Mouse (Mus musculus): ENCODE measurements at regions not wholly inside any gene's neighbourhood (a gene's known extent, or its start where the extent isn't known, plus 50 kb on each side); places are given as distances from the start of the nearest gene placed in this dataset.
A peak's percentile ranks its signal among the peaks of the same experiment; 100 is the strongest.

DNA sequence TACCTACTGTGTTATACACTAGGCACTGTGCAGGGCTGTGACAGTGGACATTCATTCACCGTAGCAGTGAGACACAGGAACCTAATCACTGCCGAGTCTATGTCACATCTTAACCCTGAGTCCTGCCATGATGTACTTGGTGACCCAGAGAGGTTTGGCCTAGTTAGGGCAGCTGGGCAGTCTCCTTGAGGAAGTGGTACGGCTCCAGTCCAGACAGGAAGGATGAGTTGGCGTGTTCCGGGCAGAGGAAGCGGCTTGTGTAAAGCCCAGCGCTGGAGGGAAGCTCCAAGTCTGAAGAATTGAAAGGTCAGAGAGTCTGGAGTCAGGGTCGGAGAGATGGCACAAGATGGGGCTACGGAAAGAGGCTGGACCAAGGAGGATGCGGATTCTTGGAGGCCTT lies 99.4 kb upstream of the Smim15 start:
- no peak for ATAC-seq (ENCODE audit: insufficient read depth, low FRiP score)
- Histone ChIP-seq H3K4me1 (ENCODE audit: control insufficient read depth, insufficient read depth, low read length) (peaks cover 11% of the 10 kb centered on the region), H3K4me3 (replicated peaks; ENCODE audit: low read length) (no peak overlapping the region), H3K9me3 (replicated peaks; ENCODE audit: control insufficient read depth, low read length) (no peaks in the 10 kb centered on the region), H3K27ac (ENCODE audit: low read length) (no peak overlapping the region; the same call in 1 of the 2 replicates), H3K4me2 (ENCODE audit: low read depth, low read length) (no peak overlapping the region), H3K9ac (ENCODE audit: low read length) (no peak overlapping the region), H3K36me3 (ENCODE audit: control insufficient read depth, insufficient read depth, low read length) (no peaks in the 10 kb centered on the region), H3K27me3 (ENCODE audit: control insufficient read depth, insufficient read depth, low read length) (no peaks in the 10 kb centered on the region)
- 73% methylated on average over 10 of the region's 10 CpGs for WGBS

DNA sequence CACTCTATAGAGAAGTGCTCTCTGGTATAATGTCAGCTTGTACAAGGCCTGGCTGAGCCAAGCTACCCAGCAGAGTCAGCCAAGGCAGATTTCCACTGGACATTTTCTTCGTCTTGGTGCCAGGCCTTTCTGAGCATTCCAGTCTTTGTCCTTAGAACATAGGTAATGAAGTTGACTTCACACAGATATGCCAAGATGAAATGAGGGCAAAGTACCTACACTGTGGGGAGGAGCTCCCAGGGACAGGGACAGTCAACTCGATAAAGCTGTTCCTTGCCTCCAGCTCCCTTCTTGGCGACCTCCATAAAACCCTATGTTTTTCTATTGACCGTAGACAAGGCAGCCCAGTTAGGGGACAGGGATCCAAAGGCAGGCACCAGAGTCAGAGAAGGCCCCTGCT lies 101.3 kb upstream of the Smim15 start:
- Histone ChIP-seq H3K4me1 (ENCODE audit: control insufficient read depth, insufficient read depth, low read length) (peaks cover 11% of the 10 kb centered on the region), H3K4me2 (ENCODE audit: low read depth, low read length) (no peak overlapping the region), H3K27ac (ENCODE audit: low read length) (no peak overlapping the region), H3K36me3 (ENCODE audit: control insufficient read depth, insufficient read depth, low read length) (no peaks in the 10 kb centered on the region), H3K27me3 (ENCODE audit: control insufficient read depth, insufficient read depth, low read length) (no peaks in the 10 kb centered on the region), H3K9me3 (replicated peaks; ENCODE audit: control insufficient read depth, low read length) (no peaks in the 10 kb centered on the region), H3K4me3 (replicated peaks; ENCODE audit: low read length) (no peak overlapping the region), H3K9ac (ENCODE audit: low read length) (no peak overlapping the region)
- no peak for ATAC-seq (ENCODE audit: insufficient read depth, low FRiP score)
- WGBS: 87% methylated on average over 4 of the region's 4 CpGs

DNA sequence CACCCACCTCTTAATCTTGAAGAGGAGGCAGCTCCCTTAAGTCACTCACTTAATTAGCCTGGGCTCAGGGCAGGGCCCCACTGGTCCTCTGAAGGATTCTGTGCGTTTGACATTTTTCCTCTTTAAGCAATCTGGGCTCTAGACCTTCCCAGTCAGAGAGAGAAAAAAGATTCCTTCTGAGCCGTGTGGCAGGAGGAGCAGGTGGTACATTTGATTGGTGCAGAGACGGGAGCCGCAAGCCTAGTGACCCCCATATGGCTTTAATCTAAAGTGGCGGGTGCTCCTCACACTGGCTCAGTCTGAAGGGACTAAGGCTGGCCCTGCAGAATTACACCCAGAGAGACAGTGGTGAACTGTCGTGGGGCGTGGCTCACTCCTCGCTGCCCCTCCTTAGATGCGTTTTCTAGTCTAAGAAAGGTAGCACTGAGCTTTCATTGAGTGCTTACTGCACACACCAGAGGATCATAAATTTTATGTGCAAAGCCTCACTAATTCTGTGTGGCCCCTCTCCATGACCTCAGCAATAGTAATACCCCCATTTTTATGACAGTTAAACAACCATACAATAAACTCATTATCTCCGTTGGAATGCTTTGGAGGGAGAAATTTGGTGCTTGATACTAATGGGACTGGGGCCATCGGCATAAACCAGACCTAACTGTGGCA lies 101.8 kb upstream of the Smim15 start:
- no peaks in the 10 kb centered on the region for H3K9me3 ChIP-seq (replicated peaks; ENCODE audit: control insufficient read depth, low read length)
- peaks cover 11% of the 10 kb centered on the region for H3K4me1 ChIP-seq (ENCODE audit: control insufficient read depth, insufficient read depth, low read length)
- H3K9ac ChIP-seq (ENCODE audit: low read length): no peak overlapping the region
- no peak overlapping the region for H3K27ac ChIP-seq (ENCODE audit: low read length)
- ATAC-seq (ENCODE audit: insufficient read depth, low FRiP score): no peak
- WGBS: 63% methylated on average over 11 of the region's 11 CpGs
- no peak overlapping the region for H3K4me2 ChIP-seq (ENCODE audit: low read depth, low read length)
- H3K36me3 ChIP-seq (ENCODE audit: control insufficient read depth, insufficient read depth, low read length): no peaks in the 10 kb centered on the region
- H3K4me3 ChIP-seq (replicated peaks; ENCODE audit: low read length): no peak overlapping the region
- no peaks in the 10 kb centered on the region for H3K27me3 ChIP-seq (ENCODE audit: control insufficient read depth, insufficient read depth, low read length)

DNA sequence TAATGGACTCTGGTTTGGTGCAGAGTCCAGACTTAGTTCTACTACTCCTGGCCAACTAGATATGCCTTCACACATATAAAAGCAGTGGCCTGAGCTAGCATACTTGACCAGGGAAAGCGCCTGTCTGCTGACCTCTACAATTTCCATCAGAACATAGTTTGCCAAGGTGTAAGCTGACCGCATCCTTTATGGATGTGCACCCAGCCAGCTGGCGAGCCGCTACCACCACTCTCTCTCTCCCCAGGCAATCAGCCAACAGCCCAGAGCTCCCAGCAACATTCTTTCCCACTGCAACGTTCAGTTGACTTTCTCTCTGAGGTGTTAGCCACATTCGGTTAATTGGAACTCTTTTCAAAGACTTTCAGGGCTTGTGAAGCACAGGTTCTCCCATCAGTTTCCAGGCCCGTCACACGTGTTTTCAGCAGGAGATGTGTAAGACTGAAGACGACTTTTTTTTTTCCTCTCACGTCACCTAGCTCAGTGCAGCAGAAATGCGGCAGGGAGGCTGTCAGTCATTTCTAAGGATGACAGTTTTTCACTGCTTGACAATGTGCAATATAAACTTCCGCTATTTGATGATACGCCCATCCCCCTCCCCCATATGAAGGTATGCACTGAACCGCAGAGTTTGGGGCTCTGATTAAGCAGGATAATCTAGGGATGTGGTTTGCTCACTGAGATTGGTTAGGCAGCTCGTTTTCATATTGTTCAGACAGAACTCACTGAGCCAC lies 104.2 kb upstream of the Smim15 start:
- 56% methylated on average over 15 of the region's 15 CpGs for WGBS
- H3K36me3 ChIP-seq (ENCODE audit: control insufficient read depth, insufficient read depth, low read length): no peaks in the 10 kb centered on the region
- no peak overlapping the region for H3K4me2 ChIP-seq (ENCODE audit: low read depth, low read length)
- no peak overlapping the region for H3K27ac ChIP-seq (ENCODE audit: low read length)
- H3K9me3 ChIP-seq (replicated peaks; ENCODE audit: control insufficient read depth, low read length): no peaks in the 10 kb centered on the region
- peaks cover 3% of the 10 kb centered on the region; the same call in 1 of the 2 replicates for H3K4me1 ChIP-seq (ENCODE audit: control insufficient read depth, insufficient read depth, low read length)
- no peak overlapping the region for H3K9ac ChIP-seq (ENCODE audit: low read length)
- no peak overlapping the region for H3K4me3 ChIP-seq (replicated peaks; ENCODE audit: low read length)
- H3K27me3 ChIP-seq (ENCODE audit: control insufficient read depth, insufficient read depth, low read length): no peaks in the 10 kb centered on the region; the same call in none of the 2 replicates
- ATAC-seq (ENCODE audit: insufficient read depth, low FRiP score): no peak

DNA sequence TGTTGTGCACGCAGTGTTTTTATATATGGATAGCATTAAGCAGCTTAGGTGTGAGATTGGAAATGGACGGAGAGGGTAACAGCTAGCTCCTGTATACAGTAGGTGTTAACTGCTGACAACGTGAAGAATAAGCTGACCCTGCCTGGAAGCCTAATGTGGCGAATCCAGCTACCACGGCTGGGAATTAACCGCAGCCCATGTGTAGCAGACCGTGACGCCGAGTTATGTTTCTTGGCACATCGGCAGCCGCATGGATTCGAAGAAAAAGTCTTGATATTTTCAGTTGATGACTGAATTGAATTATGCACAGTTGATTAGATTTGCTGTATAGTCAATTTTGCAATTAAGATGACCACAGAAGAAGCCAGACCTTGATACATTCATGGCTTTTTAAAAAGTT lies 108.6 kb upstream of the Smim15 start:
- H3K4me2 ChIP-seq (ENCODE audit: low read depth, low read length): no peak overlapping the region
- no peak overlapping the region for H3K4me3 ChIP-seq (replicated peaks; ENCODE audit: low read length)
- H3K27me3 ChIP-seq (ENCODE audit: control insufficient read depth, insufficient read depth, low read length): no peaks in the 10 kb centered on the region; the same call in none of the 2 replicates
- H3K9me3 ChIP-seq (replicated peaks; ENCODE audit: control insufficient read depth, low read length): no peaks in the 10 kb centered on the region
- H3K36me3 ChIP-seq (ENCODE audit: control insufficient read depth, insufficient read depth, low read length): no peaks in the 10 kb centered on the region
- ATAC-seq (ENCODE audit: insufficient read depth, low FRiP score): no peak
- no peak overlapping the region for H3K27ac ChIP-seq (ENCODE audit: low read length)
- 87% methylated on average over 12 of the region's 12 CpGs for WGBS
- H3K9ac ChIP-seq (ENCODE audit: low read length): no peak overlapping the region
- H3K4me1 ChIP-seq (ENCODE audit: control insufficient read depth, insufficient read depth, low read length): peaks cover 3% of the 10 kb centered on the region; the same call in 1 of the 2 replicates

DNA sequence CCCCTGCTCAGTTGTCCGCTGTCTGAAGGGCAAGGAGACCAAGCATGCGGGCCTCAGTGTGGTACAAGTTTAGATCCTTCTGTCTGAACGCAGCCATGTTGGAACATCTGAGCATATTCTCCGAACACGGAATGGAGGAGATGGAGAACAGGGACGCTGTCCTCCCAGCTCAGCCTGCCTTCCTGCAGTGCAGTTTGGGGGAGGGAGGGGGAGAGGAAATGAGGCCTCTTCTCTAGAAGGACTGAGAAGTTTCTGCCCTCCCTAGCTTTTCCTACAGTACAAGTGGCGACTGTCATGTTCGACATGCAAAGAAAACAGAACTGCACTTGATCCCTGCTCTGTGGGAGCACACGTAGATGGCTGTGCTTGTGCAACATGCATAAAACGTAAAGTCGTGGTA lies 109.6 kb upstream of the Smim15 start:
- Histone ChIP-seq H3K4me1 (ENCODE audit: control insufficient read depth, insufficient read depth, low read length) (no peaks in the 10 kb centered on the region), H3K4me3 (replicated peaks; ENCODE audit: low read length) (no peak overlapping the region), H3K27me3 (ENCODE audit: control insufficient read depth, insufficient read depth, low read length) (no peaks in the 10 kb centered on the region; the same call in none of the 2 replicates), H3K27ac (ENCODE audit: low read length) (no peak overlapping the region), H3K4me2 (ENCODE audit: low read depth, low read length) (0 out of 2 replicates have a peak overlapping the region, but pooled peaks have one; percentile 14), H3K36me3 (ENCODE audit: control insufficient read depth, insufficient read depth, low read length) (no peaks in the 10 kb centered on the region), H3K9ac (ENCODE audit: low read length) (no peak overlapping the region), H3K9me3 (replicated peaks; ENCODE audit: control insufficient read depth, low read length) (no peaks in the 10 kb centered on the region)
- WGBS: 49% methylated on average over 11 of the region's 11 CpGs
- ATAC-seq (ENCODE audit: insufficient read depth, low FRiP score): no peak

DNA sequence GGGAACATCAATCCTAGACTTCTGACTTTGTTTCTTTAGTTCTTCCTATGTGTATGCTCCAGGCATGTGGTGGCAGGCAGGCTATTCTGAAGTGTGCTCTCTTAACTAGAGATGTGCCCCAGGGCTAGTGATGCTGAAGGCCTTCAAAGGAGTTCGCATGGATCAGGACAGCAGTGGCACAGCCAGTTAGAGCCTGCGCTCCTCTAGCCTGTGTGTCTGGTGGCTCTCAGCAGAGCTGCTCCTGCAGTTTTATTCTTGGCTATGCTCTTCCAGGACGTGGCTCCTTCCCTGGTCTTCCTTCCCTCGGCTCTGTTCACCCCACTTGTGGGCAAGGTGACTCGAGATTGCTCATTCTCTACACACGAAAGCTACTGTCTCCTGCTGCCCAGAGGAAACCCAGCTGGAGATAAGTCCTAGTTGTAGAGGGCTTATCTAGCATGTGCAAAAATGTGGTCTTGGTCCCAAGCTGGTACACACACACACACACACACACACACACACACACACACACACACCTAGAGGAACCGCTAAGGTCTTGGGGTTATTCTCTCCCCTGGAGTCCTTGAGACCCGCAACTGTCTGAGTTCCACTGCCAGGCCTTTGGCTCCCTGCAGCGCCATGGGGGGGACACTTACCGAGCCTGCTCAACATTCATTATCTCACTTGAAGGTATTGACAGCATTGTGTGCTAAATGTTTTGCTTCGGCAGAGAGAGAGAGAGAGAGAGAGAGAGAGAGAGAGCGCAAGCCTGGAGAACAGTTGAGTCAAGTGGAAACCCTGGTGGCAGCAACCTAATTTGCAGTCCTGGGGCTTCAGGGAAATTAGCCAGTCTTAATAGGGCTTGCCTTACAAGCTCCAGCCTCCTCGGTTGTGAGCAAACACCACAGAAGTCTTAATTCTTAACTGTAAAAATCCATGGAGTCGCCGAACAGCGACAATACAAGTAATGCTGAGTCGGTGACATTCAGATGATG lies 110.4 kb upstream of the Smim15 start:
- Histone ChIP-seq H3K4me3 (replicated peaks; ENCODE audit: low read length) (no peak overlapping the region), H3K4me2 (ENCODE audit: low read depth, low read length) (0 out of 2 replicates have a peak overlapping the region, but pooled peaks have one; percentile 14), H3K36me3 (ENCODE audit: control insufficient read depth, insufficient read depth, low read length) (no peaks in the 10 kb centered on the region), H3K9ac (ENCODE audit: low read length) (no peak overlapping the region), H3K9me3 (replicated peaks; ENCODE audit: control insufficient read depth, low read length) (no peaks in the 10 kb centered on the region), H3K27ac (ENCODE audit: low read length) (no peak overlapping the region), H3K27me3 (ENCODE audit: control insufficient read depth, insufficient read depth, low read length) (no peaks in the 10 kb centered on the region; the same call in none of the 2 replicates), H3K4me1 (ENCODE audit: control insufficient read depth, insufficient read depth, low read length) (no peaks in the 10 kb centered on the region)
- WGBS: 53% methylated on average over 17 of the region's 17 CpGs
- no peak for ATAC-seq (ENCODE audit: insufficient read depth, low FRiP score)

DNA sequence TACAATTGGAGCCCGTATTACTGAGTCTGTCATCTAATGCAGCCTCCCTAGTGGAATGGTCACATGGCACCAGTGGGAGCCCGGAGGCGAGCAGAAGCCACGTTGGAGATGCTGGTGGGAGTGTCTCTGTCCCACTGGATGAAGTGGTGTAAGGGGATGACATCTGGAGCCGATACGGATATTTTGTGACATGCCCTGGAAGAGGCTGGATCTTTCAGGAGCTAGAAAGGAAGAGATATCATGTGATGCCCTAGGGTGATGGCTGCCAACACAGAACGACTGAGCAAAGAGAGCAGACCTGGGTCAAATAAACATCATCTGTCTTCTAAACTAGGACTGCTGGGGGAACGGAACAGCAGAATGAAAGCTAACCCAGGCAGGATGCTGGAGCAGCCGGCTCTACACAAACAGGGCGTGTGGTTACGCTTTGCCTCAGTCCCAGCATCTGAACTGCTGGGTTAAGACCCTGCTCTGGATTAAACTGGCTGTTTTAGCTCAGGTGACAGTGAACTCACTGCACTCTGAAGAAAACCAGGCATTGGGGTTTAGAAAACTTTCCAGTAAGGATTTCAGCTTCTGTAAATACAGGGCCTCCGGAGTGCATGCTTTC lies 111.7 kb upstream of the Smim15 start:
- Histone ChIP-seq H3K27me3 (ENCODE audit: control insufficient read depth, insufficient read depth, low read length) (no peaks in the 10 kb centered on the region; the same call in none of the 2 replicates), H3K4me1 (ENCODE audit: control insufficient read depth, insufficient read depth, low read length) (no peaks in the 10 kb centered on the region), H3K4me3 (replicated peaks; ENCODE audit: low read length) (no peak overlapping the region), H3K36me3 (ENCODE audit: control insufficient read depth, insufficient read depth, low read length) (no peaks in the 10 kb centered on the region), H3K9me3 (replicated peaks; ENCODE audit: control insufficient read depth, low read length) (no peaks in the 10 kb centered on the region), H3K4me2 (ENCODE audit: low read depth, low read length) (no peak overlapping the region), H3K9ac (ENCODE audit: low read length) (no peak overlapping the region), H3K27ac (ENCODE audit: low read length) (no peak overlapping the region)
- 33% methylated on average over 12 of the region's 12 CpGs for WGBS
- peak; percentile 66; the same call in 1 of the 2 replicates for ATAC-seq (ENCODE audit: insufficient read depth, low FRiP score)
